Mouse (Mus musculus) heart, postnatal 0 days (tissue): ENCODE measurements around the gene Bcas3. TPM values are rescaled to one million over a fixed set of nuclear protein-coding genes. Genes with fewer than 3 reads are reported as not detected.

Experiments used
- ATAC-seq: fragments of 200-750 bp; cut with Nextera tagmentation; 2 replicates; pipeline ENCODE4 v1.8.0; 2017; ENCODE audit warnings: low read depth, moderate number of reproducible peaks, moderate library complexity; ENCODE audit not compliant: insufficient read depth
- DNase-seq: peaks from one replicate; pipeline ENCODE4 v3.0.0-alpha.2; 2016; ENCODE audit warnings: low spot score
- H3K27ac ChIP-seq: fragments of 300-500 bp; sonication (generic); 2 replicates; pipeline ENCODE4 v1.5.1; 2014; ENCODE audit warnings: low read depth, mild to moderate bottlenecking
- H3K27me3 ChIP-seq: fragments of 300-500 bp; sonication (generic); 2 replicates; pipeline ENCODE4 v1.6.1; 2014; ENCODE audit warnings: low read length, mixed read lengths; ENCODE audit not compliant: control insufficient read depth, insufficient read depth
- H3K36me3 ChIP-seq: fragments of 300-500 bp; sonication (generic); replicated peaks from 2 replicates; pipeline ENCODE4 v1.6.1; 2014; ENCODE audit warnings: low read length, mixed read lengths; ENCODE audit not compliant: control insufficient read depth, insufficient read depth
- H3K4me1 ChIP-seq: fragments of 300-500 bp; sonication (generic); 2 replicates; pipeline ENCODE4 v1.6.1; 2014; ENCODE audit warnings: antibody characterized with exemption; ENCODE audit not compliant: control insufficient read depth, insufficient read depth
- H3K4me2 ChIP-seq: fragments of 300-500 bp; sonication (generic); 2 replicates; pipeline ENCODE4 v1.6.1; 2014; ENCODE audit warnings: low read depth, mild to moderate bottlenecking, low read length, moderate library complexity
- H3K4me3 ChIP-seq: fragments of 300-500 bp; sonication (generic); 2 replicates; pipeline ENCODE4 v1.5.1; 2014; ENCODE audit warnings: low read depth, low read length
- H3K9ac ChIP-seq: fragments of 300-500 bp; sonication (generic); replicated peaks from 2 replicates; pipeline ENCODE4 v1.6.1; 2014; ENCODE audit warnings: low read depth, low read length, mixed read lengths
- H3K9me3 ChIP-seq: fragments of 300-500 bp; sonication (generic); replicated peaks from 2 replicates; pipeline ENCODE4 v1.6.1; 2016; ENCODE audit warnings: low read length; ENCODE audit not compliant: control insufficient read depth
- CTCF ChIP-seq: IDR thresholded peaks from 2 replicates; pipeline ENCODE4 v1.5.1; 2016; ENCODE audit warnings: antibody characterized with exemption, control low read depth, low read depth
- EP300 ChIP-seq: IDR thresholded peaks from 2 replicates; pipeline ENCODE4 v1.6.1; 2016; ENCODE audit warnings: antibody characterized with exemption, low read depth
- WGBS: fragments of 180-500 bp; shearing (Covaris S2); extraction: QIAGEN DNeasy Blood & Tissue Kit; methylation state at CpG from one replicate; pipeline ENCODE4 v1.1.7; 2014; 5-methylcytosine and 5-hydroxymethylcytosine counted together
- polyA plus RNA-seq: library from polyadenylated mRNA; unstranded; fragments of >200 nt; fragmentation: Nextera tagmentation; extraction: Ambion mirVana; gene quantifications from 2 replicates; pipeline ENCODE4 v1.2.1, GENCODE M21; 2015
- total RNA-seq: library from RNA; depleted of rRNA; stranded (reverse); fragments of >200 nt; gene quantifications from 2 replicates; pipeline ENCODE4 v1.2.3, GENCODE M21; 2014; ENCODE audit warnings: low replicate concordance

Bcas3 gene
- total and polyA plus RNA-seq, 2 experiments from 2014 or later = 18.5 to 37.4 TPM

DNA sequence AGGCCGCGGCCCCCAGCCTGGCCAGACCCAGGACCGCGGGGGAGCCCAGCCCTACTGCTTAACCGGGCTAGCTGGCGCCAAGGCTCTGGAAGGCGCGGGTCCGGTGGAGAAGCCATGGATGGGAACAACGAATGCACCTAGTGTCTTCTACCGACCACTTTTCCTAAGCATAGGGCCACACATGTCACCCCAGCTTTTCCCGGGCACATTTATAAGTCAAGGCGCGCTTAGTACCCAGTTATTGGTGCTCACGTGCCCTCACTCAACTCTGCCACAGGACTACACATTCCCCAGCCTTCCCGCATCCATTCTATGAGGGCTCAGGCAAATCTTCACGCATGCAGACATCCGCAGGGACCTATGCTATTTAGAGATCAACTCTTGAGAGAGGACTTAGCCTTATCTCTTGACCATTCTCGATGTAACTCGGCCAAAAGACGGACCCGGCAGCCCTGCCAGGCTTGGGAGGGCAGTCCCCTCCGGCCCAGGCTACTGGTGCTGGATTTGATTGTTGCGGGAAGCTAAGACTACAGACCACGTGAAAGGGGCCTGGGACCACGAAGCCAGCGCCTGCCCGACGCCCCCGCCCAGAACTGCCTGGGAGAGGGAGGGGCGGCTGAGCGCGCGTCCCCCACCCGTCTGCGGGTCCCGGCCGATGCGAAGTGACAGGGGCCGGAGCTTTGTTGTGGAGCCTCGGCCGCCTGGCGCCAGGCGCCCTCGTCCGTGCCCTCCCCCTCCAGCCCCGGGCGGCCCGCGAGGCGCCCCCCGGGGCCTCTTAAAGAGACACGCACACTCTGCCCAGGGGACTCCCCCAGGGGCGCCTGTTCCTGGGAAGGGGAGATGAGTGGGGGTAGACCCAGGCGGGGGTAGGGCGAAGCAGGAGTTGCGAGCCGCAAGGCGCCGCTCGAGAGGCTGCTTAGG is 476.8 kb downstream of the Bcas3 start:
- H3K27me3 ChIP-seq = peaks cover 91% of the 10 kb centered on the region
- H3K4me2 ChIP-seq = peak overlapping the region; percentile 54
- H3K9me3 ChIP-seq = no peaks in the 10 kb centered on the region
- H3K4me1 ChIP-seq = peaks cover 12% of the 10 kb centered on the region; the same call in 1 of the 2 replicates
- no peak for ATAC-seq
- peak overlapping the region; percentile 34 for H3K4me3 ChIP-seq
- no peaks in the 10 kb centered on the region for H3K36me3 ChIP-seq
- no peak for TF ChIP-seq CTCF
- no peak for TF ChIP-seq EP300
- 2% methylated on average over 58 of the region's 61 CpGs for WGBS
- H3K9ac ChIP-seq = no peak overlapping the region; the same call in 1 of the 2 replicates
- no peak overlapping the region for H3K27ac ChIP-seq
- no peak for DNase-seq

DNA sequence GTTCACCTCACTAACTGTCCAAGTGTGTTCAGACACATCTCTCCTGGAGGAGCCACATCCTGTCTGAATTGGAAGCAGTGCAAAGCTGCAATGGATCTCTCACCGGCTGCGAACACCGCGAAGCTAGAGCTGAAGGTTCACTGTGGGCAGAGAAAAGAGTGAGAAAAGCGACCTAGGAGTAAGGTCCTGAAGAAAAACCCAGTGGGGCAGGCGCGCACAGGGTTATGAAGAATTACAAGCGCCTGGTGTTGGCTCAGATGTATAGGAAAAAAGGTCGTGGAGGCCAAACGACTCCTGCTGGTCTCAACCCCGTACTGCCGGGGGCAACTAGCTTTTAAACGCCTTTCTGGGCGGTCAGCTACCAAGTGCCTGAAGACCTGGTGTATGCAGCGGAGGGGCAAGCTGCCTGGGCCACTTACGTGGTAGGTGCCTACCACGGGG is 478.0 kb downstream of the Bcas3 start:
- TF ChIP-seq EP300 (no peak), CTCF (peak; percentile 27)
- Histone ChIP-seq H3K9ac (no peak overlapping the region), H3K27ac (no peak overlapping the region), H3K4me1 (peaks cover 12% of the 10 kb centered on the region; the same call in 1 of the 2 replicates), H3K4me3 (peak overlapping the region; percentile 61; the same call in 1 of the 2 replicates), H3K4me2 (0 out of 2 replicates have a peak overlapping the region, but pooled peaks have one; percentile 12), H3K9me3 (no peaks in the 10 kb centered on the region), H3K27me3 (peaks cover 91% of the 10 kb centered on the region), H3K36me3 (no peaks in the 10 kb centered on the region)
- DNase-seq = no peak
- WGBS = 13% methylated on average over 17 of the region's 17 CpGs
- no peak for ATAC-seq

DNA sequence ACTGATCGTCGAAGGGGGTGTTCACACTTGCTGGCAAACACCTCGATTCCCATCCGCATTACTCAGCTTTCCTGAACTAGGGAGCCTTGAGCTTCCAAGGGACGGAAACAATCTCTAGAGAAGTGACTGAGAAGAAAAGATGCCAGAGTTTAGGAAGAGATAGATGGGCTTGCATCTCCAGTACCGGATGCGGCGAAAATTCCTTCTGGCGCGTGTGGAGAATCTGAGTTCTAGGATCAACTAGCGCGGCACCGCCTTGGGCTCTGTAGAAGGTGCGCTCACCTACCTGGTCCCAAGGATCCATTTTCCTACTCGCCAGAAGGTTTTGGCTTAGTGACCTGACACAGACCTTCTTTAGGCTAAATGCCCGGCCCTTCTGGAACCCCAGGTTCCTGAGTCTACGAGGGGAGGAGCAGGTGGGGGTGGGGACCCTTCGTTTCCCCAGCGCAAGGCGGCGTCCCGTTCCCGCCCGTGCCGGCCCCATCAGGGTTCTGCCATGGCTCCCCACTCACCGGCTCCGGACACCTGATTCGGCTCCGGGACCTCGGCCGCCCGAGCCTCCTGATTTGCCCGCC is 478.8 kb downstream of the Bcas3 start:
- TF ChIP-seq CTCF (no peak), EP300 (no peak)
- Histone ChIP-seq H3K9ac (peak overlapping the region; percentile 65), H3K27me3 (peaks cover 91% of the 10 kb centered on the region), H3K36me3 (no peaks in the 10 kb centered on the region), H3K9me3 (no peaks in the 10 kb centered on the region), H3K4me1 (peaks cover 12% of the 10 kb centered on the region; the same call in 1 of the 2 replicates), H3K4me3 (peak overlapping the region; percentile 61), H3K4me2 (peak overlapping the region; percentile 83), H3K27ac (peak overlapping the region; percentile 58)
- DNase-seq (no peak), ATAC-seq (no peak)
- 2% methylated on average over 33 of the region's 33 CpGs for WGBS

DNA sequence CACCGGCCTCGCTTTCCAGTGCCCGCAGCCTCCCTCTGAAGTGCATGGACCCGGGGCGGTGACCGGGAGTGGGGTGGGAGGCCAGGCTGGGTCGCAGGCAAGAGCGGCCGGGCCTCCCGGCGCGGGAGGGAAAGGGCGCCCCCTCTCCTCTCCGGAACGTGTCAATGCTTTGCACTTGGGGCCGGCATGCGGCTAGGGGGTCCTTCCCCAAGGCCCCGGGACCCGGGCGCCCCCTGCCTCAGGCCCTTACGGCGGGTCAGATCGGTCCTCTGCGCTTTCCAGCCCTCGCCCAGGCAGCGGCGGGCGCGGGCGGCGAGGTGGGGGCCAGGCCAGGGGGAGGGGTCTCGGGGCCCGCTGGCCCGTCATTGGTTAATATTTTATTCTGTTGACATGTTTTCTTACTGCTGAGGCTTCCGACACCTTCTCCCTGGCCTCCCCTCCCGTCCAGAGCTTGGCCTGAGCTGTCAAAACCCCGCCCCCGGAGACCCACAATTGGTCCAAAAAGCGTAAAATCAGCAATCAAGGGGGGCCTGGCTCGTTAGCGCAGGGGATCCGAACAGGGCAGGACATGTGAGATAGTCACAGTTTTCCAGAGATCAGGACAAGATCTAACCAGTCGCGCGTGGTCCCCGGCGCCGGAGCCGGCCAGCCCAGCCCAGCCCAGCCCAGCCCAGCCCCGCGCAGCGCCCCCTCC is 479.4 kb downstream of the Bcas3 start, which contains the start of gene Tbx2:
Gene Tbx2, plus strand, starts transcription at position 321 of the 694 bp plus-strand sequence.
- no peaks in the 10 kb centered on the region for H3K36me3 ChIP-seq
- H3K27ac ChIP-seq = peak within 1 kb of the TSS; percentile 74
- no peak for TF ChIP-seq EP300
- TF ChIP-seq CTCF = no peak
- peak within 1 kb of the TSS; percentile 65 for H3K9ac ChIP-seq
- no peaks in the 10 kb centered on the region for H3K9me3 ChIP-seq
- peaks cover 16% of the 10 kb centered on the region; the same call in 1 of the 2 replicates for H3K4me1 ChIP-seq
- under 1% methylated on average over 43 of the region's 52 CpGs for WGBS
- no peak for DNase-seq
- peak within 1 kb of the TSS; percentile 61 for H3K4me3 ChIP-seq
- H3K4me2 ChIP-seq = peak within 1 kb of the TSS; percentile 83
- peaks cover 91% of the 10 kb centered on the region for H3K27me3 ChIP-seq
- ATAC-seq = peak; percentile 58

DNA sequence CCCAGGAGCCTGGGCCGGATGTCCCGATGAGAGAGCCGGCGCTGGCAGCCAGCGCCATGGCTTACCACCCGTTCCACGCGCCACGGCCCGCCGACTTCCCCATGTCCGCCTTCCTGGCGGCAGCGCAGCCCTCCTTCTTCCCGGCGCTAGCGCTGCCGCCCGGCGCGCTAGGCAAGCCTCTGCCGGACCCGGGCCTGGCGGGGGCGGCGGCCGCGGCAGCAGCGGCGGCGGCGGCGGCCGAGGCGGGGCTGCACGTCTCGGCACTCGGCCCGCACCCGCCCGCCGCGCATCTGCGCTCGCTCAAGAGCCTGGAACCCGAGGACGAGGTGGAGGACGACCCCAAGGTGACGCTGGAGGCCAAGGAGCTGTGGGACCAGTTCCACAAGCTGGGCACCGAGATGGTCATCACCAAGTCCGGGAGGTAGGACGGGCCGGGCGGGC is 480.1 kb downstream of the Bcas3 start:
- no peaks in the 10 kb centered on the region for H3K36me3 ChIP-seq
- 1% methylated on average over 38 of the region's 54 CpGs for WGBS
- H3K9ac ChIP-seq = peak overlapping the region; percentile 65
- DNase-seq (no peak), ATAC-seq (no peak)
- H3K27me3 ChIP-seq = peaks cover 92% of the 10 kb centered on the region
- H3K4me3 ChIP-seq = peak overlapping the region; percentile 61
- no peaks in the 10 kb centered on the region for H3K9me3 ChIP-seq
- TF ChIP-seq CTCF = no peak
- TF ChIP-seq EP300 = no peak
- peak overlapping the region; percentile 83 for H3K4me2 ChIP-seq
- H3K27ac ChIP-seq = peak overlapping the region; percentile 74
- H3K4me1 ChIP-seq = peaks cover 16% of the 10 kb centered on the region; the same call in 1 of the 2 replicates
